Mouse (Mus musculus) spleen, adult 12 weeks (tissue): ENCODE measurements around the gene Myg1.
"Not testable (repeated sequence)": the region's sequence is repeated elsewhere in the genome, so short reads cannot be mapped to it uniquely, and the experiment has no call there.

Experiments used
- DNase-seq: peaks from one replicate; pipeline ENCODE4 v3.0.0; 2022; ENCODE audit warnings: low spot score

Myg1 gene

DNA sequence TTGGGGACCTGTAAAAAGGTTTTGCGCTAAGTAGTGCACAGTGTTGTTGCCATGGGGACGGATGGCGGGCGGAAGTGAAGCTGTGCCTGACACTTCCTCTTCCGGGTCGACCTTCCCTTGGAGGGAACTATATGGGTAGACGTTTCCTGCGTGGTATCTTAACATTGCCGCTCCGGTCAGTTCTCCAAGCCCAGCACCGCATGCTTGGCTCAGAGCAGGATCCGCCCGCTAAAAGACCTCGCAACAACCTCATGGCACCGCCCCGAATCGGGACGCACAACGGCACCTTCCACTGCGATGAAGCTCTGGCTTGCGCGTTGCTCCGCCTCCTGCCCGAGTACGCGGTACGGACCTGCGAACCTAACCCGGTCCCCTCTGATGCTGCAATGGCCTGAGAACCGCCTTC lies at the start of gene Myg1:
Gene Myg1, plus strand, starts transcription at position 100 of the 406 bp plus-strand sequence.
- DNase-seq, result peak; percentile 70

DNA sequence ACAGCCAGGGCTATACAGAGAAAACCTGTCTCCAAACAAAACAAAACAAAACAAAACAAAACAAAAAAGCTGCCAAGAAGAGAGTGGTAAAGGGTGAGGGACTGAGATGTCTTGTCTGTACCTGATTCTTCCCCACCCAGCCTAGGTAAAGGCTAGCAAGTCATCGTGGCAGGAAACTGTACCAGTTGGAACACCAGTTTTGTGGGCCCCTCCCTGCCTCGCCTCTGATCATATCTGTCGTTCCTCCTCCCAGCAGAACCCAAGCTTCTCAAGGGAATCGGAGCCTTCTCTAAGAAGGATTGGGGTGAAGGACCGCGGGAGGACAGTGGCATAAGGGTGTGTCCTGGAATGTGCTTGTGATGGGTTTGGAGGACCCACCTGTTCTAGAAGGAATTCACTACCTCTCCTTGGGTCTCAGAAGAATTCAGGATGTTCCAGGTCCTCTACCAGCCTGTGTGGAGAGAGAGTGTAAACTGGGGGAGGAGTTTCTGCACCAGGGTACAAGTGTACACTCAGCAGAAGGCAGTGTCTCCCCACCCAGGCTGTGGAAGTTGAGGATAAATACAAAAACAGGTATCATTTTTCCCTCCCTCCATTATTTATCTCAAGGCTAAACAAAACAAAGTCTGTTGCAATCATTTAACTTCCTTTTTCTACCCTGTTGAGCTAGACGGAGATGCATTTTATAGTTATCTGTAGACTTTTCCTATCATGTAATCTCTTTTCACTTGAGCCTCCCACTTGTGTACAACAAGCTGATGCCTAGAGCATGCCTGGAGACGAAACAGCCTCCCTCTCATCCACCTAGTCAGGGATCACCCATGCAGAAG lies 48.8 kb upstream of the Myg1 start:
- DNase-seq, result no peak

DNA sequence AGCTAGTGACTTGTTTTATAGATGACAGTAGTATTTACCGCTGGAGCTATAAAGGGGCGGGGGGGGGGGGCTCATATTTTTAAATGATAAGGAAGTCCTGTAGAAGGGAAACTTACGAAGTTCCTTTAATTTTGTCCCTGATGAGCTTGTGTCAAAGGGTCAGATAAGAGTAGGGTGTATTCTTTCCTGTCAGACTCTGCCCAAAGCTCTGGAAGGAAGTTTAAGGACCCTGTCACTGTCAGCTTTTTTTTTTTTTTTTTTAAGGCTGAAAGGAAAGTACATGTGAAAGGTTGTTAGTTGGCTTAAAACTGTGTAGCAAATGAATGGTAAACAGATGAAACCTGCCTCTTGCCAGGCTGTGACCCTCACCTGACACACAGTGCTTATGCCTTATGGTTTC lies 47.9 kb upstream of the Myg1 start:
- DNase-seq, result no peak

DNA sequence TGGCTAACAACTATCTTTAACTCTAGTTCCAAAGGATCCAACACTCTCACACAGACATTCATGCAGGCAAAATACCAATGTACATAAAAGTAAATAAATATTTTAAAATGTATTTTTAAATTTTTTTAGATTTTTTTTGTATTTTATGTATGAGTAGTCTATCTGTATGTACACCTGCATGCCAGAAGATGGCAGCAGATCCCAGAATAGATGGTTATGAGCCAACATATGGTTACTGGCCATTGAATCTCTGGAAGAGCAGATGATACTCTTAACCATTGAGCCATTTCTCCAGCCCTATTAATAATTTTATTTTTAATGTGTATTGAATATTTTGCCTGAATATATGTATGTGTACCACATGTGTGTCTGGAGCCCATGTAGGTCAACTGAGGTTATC lies 44.1 kb upstream of the Myg1 start:
- DNase-seq, result no peak

DNA sequence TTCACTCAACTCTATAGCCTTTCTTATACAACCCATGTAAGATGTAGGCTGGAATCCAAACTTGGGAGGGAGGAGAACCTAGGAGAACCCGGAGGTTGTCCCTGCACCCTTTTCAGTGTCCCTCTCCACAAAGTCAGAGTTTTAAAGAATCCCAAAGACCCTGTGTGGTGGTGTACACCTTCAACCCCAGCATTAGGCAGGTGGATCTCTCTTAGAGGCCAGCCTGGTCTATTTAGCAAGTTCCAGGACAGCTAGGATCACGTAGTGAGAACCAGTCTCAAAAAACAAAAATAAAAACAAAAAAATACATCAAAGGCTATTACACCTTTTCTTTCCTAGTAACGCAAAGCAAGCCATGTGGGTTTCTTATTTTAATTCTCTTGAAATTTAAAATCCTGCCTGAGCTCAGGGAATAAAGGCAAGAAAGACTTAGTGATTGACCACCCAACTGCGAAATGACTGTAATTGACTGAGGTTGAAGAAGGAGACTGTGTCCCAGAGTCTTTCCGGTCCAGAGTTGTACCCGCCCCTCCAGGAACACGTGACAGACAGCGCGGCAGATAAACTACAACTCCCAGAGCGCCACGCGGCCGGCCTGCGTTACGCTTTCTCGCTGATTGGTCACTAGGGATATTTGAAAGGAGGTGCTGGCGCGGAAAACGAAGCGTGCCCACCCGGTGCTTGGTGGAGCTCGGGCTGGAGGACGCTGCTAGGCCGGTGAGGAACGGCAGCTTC lies 35.7 kb upstream of the Myg1 start, which contains the start of gene Espl1:
Gene Espl1, plus strand, starts transcription at position 634 of the 735 bp plus-strand sequence.
- peak; percentile 89 for DNase-seq

DNA sequence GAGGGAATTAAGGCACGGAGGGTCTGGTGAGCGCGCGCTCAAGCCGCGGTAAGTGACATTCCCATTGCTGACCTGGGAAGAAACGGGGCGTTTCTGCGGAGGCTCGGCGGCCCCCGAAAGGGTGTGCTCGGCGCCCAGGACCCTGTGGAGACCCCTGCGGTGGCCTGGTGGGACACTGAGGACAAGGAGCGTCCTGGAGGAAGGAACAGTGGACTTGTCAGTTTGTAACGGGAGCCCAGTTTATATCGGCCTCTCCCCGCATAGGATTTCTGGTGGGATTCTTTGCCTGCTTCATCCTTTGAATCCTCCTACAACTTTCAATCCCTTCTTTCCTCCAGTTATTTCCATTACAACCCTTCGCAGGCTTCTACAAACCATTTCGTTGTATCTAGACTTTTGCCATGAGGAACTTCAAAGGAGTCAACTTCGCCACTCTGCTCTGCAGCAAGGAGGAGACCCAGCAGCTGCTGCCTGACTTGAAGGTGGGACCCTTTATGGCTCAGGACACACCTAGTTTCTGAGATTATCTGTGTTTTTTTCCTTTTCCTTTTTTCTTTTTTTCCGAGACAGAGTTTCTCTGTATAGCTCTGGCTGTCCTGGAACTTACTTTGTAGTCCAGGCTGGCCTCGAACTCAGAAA lies 35.0 kb upstream of the Myg1 start:
- no peak for DNase-seq

DNA sequence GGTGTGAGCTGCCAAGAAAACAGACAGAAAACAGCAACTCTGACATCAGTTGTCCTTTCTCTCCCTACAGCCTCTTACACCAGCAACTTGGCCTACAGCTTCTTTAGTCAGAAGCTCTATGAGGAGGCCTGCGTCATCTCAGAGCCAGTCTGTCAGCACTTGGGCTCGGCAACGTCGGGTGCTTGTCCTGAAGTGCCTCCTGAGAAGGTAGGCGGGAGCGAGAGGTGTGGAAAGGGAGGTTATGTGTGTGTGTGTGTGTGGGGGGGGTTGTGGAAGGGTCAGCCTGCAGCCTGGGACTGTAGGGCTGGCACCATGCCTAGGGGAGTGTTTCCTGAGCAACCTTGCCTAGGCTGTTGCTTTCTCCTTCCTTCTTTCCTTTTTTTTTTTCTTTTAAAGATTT lies 29.0 kb upstream of the Myg1 start:
- no peak for DNase-seq

DNA sequence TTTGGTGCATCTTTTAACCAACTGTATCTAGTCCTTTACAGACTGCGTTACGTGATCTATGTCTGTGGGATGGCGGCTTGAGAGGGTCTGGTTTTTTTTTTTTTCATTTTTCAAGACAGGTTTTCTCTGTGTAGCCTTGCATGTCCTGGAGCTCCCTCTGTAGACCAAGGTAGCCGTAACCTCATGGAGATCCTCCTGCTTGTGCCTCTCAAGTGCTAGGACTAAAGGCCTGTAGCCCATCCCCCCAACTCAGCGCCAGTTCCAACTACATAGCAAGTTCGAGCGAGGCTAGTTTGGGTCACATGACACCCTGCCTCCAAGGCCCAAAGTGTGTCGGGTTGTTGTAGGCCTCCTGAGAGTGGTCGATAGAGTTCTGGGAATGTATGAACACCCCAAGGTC lies 22.8 kb upstream of the Myg1 start:
- DNase-seq, result no peak

DNA sequence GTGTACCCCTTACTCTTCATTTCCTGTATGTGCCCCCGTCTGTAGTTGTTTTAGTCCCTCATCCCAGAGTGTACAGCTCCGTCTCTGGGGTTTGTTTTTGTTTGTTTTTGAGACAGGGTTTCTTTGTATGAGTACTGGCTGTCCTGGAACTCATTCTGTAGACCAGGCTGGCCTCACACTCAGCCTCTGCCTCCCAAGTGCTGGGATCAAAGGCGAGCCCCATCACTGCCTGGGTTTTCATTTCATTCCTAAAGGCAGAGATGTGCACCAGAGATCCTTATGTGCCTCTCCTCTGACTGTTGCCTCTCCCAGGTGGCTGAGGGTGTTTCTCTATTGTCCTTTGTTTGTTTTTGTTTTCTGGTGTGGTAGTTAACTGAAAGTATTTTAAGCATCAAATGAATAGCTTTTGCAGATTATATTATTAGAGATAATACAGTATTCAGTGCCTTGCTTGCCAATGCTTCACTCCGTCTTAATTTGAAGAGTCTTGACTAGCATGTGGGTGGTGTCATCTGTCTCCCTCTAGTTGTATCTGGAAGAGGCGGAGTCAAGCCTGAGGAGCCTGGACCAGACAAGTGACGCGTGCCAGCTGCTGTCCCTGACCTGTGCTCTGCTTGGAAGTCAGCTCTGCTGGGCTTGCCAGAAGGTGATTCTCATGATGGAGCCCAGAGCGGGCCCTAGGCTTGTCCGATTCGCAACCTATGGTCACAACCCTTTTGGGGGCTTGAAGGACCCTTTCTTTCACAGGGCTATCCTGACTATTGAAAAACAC lies 21.2 kb upstream of the Myg1 start:
- no peak for DNase-seq

DNA sequence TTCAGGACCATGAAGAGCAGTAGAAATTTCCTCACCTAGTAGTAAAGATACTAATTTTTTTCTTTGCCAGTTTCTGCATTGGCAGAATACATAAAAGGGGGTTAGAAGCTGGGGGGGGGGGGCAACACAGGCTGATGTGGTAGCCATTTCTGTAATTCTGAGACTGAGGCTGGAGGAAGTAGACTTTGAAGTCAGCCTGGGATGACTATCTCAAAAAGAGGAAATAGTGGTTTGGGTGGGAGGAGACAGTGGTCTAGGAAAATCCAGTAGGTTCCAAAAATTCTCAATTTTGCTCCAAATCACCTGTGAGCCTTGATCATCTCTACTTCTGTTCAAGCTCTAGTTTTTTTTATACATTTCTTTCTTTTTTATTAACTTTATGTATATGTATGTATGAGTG lies 20.0 kb upstream of the Myg1 start:
- DNase-seq, result no peak

DNA sequence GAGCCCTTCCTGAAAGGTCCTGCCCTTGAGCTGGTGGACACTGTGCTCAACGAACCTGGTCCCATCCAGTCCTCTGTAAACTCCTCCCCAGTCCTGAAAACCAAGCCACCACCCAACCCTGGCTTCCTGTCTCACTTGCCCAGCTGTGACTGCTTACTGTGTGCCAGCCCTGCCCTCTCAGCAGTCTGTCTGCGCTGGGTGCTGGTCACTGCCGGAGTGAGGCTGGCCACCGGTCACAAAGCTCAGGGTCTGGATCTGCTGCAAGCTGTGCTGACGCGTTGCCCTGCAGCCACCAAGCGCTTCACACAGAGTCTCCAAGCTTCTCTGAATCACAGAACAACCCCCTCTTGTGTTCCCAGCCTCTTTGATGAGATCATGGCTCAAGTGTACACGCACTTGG lies 16.2 kb upstream of the Myg1 start:
- no peak for DNase-seq

DNA sequence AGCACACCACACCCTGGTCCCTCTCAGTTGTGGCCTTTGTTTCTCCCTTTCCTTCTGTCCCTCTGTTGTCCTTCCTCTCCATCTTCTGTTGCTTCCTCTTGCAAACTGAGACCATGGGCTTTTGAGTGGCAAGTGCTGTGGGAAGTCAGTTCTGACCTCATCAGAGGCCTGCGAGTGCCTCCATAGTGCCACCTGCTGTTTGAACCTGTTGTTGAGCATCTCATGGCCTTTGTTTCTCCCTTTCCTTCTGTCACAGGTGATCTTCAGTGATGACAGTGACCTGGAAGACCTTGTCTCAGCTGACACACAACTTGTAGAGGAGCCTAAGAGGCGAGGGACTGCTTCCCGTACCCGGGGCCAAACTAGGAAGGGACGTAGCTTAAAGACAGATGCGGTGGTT lies 15.2 kb upstream of the Myg1 start:
- DNase-seq, result peak; percentile 35

DNA sequence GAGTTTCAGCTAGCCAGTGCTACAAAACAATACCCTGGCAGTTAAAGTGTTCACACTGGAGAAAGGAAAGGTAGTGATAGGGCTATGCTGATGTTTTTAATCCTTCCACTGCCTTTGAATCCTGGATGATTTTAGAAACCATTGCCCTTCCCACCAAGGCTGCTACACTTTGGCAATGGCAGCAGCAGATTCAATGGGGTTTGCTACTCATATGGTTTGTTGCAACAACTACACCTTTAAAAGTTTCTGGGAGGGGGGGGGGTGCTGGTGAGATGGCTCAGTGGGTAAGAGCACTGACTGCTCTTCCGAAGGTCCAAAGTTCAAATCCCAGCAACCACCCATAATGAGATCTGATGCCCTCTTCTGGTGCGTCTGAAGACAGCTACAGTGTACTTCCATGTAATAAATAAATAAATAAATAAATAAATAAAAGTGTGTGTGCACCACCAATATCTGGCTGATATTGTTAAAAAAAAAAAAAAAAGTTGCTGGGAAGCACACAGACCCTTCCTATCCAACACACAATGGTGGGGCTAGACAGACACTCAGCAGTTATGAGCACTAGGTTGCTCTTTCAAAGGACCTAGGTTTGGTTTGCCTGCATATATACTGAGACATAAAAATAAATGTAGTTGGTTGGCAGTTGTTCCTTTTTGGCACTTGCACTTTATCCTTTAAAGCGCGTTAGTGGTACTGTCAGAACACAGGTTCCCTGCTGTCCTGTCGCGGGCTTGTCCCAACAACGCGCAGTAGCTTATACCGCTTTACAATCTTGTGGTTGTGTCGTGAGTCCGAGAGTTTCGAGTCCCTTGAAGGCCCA lies 6.6 kb upstream of the Myg1 start:
- DNase-seq, result no peak

DNA sequence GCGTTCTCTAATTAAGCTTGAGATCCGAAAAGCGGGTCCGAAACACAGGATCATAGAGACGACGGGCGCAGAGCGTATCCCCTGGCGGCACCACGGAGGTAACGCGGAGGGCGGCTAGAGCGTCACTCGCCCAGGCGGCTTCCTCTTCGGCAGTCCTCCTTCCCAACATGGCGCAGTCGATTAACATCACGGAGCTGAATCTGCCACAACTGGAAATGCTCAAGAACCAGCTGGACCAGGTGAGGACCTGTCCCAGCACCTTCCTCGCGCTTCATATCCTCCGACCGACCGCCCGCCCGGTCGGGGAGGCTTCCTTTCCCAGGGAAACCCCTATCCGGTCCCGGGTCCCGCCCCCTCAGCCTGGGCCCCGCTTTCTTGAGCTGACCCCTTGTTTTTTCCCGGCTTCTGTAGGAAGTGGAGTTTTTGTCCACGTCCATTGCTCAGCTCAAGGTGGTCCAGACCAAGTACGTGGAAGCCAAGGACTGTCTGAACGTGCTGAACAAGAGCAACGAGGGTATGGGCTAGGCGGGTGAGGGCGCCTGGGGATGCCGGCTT lies 5.4 kb upstream of the Myg1 start, which contains the start of gene Pfdn5:
Gene Pfdn5, plus strand, starts transcription at position 95 of the 555 bp plus-strand sequence.
- peak; percentile 73 for DNase-seq

DNA sequence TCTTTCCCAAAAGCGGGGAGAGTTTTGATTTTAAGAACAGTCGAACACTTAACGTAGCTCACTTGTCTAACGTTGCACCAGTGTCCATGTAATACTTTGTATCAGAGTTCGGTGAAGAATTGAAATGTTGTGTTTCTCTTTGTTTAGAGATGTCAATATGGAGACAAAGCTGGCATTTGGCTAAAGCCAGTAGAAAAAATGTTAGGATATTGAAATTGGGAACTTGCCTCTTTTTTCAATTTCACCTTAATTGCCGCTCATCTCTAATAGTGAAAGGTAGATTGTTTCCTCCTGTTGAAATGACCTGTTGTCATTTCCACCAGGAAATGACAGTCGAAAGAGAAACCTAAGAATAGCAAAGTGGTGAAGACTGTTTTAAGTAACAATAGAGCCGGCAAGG lies 4.6 kb upstream of the Myg1 start:
- no peak for DNase-seq

DNA sequence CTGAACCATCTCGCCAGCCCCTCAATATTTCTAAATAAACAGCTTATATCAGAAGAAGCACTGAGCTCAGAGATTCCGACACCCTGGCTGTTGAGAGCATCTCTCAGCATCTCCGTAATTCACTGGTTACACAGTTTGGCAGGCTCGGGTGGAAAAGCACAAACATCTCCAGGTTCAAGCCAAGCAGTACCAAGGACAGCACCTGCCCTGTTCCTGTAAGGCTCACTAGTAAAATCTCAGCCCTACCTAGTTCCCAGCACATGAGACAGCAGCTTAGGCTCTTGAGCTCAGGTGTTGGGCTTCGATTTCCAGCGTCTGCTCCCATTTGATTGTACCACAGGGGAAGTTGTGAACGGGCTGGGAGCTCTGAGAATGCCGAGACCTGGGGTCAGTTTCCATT lies 3.7 kb downstream of the Myg1 start:
- DNase-seq, result no peak

DNA sequence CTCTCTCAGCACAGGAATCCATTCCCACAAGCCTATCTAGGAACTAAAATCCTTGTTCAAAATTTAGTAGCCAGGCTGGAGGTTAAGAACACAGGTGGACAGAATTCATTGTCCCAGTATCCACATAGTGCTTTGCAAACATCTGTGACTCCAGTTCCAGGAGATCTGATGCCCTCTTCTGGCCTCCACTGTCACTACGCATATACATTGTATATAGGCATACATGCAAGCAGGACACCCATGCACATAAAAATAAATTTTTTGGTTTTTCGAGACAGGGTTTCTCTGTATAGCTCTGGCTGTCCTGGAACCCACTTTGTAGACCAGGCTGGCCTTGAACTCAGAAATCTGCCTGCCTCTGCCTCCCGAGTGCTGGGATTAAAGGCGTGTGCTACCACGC lies 4.4 kb downstream of the Myg1 start:
- DNase-seq, result not testable (repeated sequence)

DNA sequence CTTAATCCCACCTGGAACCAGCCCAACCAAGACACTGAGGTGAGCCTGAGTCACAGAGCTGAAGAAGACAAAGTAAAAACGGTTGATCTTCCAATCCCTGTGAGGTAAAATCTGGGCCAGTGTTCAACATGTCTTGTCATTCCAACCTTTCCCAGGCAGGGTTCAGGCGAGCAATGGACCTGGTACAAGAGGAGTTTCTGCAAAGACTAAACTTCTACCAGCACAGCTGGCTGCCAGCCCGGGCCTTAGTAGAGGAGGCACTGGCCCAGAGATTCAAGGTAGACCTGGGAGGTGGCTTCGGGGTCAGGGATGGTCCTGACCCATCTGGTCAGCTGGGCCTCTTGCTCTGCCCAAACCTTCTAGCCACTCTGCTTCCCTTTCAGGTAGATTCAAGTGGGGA lies 5.4 kb downstream of the Myg1 start:
- DNase-seq, result no peak

DNA sequence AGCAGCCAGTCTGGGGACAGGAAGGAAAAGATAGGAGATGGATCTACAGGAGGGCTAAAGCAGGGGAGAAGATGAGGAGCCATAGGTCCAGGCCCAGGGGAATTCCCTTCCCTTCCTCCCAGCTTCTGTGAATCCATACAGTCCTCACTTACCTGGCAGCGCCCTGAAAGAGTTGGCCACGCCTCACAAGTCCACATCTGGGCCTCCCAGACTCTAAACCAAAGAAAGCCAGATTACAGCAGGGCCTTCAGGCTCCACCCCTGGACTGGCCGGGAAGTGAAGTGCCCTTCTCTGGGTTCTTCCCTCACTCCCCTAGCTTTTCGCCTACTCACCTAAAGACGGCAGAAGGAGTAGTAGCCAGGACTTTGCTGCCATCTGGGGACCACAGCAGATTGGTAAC lies 8.1 kb downstream of the Myg1 start:
- DNase-seq, result no peak

DNA sequence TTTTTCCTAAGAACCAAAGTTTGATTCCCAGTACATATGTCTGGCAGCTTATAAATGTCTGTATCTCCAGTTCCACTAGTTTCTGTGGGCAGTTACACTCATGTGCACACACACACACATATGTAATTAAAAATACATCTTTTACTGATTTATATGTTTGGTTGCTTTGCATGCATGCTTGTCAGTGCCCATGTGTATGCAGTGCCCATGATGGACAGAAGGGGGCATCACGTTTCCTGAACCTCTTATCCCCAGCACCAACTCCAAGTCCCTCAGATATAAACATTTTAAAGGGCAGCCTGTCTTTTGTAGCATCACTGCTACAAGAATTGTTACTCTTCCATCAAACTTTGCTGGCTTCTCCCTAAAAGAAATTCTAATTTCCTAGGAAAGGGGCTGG lies 10.1 kb downstream of the Myg1 start:
- no peak for DNase-seq

DNA sequence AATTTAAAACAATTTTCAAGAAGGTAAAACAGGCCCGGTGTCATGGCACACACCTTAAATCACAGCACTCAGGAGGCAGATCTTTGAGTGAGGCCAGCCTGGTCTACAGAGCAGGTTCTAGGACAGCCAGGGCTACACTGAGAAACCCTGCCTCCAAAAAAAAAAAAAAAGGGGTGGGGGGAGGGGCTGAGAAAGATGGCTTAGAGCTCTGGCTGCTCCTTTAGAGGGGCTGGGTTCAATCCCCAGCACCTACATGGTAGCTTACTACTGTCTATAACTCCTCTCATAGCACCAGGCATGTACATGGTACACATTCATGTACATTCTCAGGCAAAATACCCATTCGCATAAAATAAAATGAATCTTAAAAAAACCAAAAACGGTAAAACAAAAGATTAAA lies 13.0 kb downstream of the Myg1 start:
- DNase-seq, result no peak
